Mouse (Mus musculus) ES-Bruce4 (cell line): ENCODE measurements around the gene Gm7970. TPM values are rescaled to one million over a fixed set of nuclear protein-coding genes. Genes with fewer than 3 reads are reported as not detected.
"Not testable (repeated sequence)": the region's sequence is repeated elsewhere in the genome, so short reads cannot be mapped to it uniquely, and the experiment has no call there.

Experiments used
- H3K27ac ChIP-seq: 2 replicates; pipeline ENCODE4 v1.5.1; 2012; ENCODE audit warnings: low read length, inconsistent platforms; ENCODE audit not compliant: insufficient read depth
- H3K27me3 ChIP-seq: 2 replicates; pipeline ENCODE4 v1.6.1; 2012; ENCODE audit warnings: mild to moderate bottlenecking, low read length, inconsistent platforms; ENCODE audit not compliant: control insufficient read depth, poor library complexity, insufficient read depth, severe bottlenecking
- H3K36me3 ChIP-seq: 2 replicates; pipeline ENCODE4 v1.6.1; 2012; ENCODE audit warnings: inconsistent platforms, mild to moderate bottlenecking, low read length, moderate library complexity; ENCODE audit not compliant: control insufficient read depth, poor library complexity, insufficient read depth, severe bottlenecking
- H3K4me1 ChIP-seq: one replicate; pipeline ENCODE4 v1.8.1; 2011; ENCODE audit warnings: low read length; ENCODE audit not compliant: control insufficient read depth, insufficient read depth
- H3K4me3 ChIP-seq: 2 replicates; pipeline ENCODE4 v1.5.1; 2011; ENCODE audit warnings: low read depth, mild to moderate bottlenecking, low read length
- H3K9ac ChIP-seq: 2 replicates; pipeline ENCODE4 v1.6.1; 2012; ENCODE audit warnings: low read depth, mild to moderate bottlenecking, inconsistent platforms; ENCODE audit not compliant: poor library complexity, severe bottlenecking
- H3K9me3 ChIP-seq: replicated peaks from 2 replicates; pipeline ENCODE4 v1.6.1; 2012; ENCODE audit warnings: mild to moderate bottlenecking, low read length, inconsistent platforms; ENCODE audit not compliant: control insufficient read depth, poor library complexity, insufficient read depth, severe bottlenecking
- polyA plus RNA-seq: library from polyadenylated mRNA; stranded (reverse); fragments of >200 nt; gene quantifications from 2 replicates; pipeline ENCODE4 v1.2.4, GENCODE M21; 2011; ENCODE audit warnings: low read depth; ENCODE audit not compliant: missing spikeins, insufficient read depth, insufficient read length

The Gm7970 gene
- not detected in 2 replicates for polyA plus RNA-seq

DNA sequence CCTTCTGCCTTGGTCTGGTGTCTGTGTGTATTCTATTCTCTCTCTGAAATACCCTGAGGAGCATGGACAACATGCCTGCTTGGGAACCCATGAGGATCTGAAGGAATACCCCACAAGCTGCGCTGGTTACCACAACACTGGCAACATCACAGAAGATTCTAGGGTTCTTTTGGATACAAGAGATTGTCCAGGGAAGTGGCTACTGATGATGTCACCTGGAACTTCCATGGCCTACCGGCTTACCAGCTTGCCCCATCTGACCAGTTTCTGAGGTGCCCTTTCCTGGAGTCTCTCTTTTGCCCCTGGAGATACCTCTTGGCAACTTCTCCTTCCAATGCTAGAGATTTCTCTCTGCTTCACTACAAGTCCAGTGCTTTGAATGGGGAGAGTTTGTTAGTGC lies at the start of gene Gm7970:
Gene Gm7970, minus strand, starts transcription at position 101 of the 400 bp plus-strand sequence.
- not testable (repeated sequence) for H3K4me3 ChIP-seq, H3K4me1 ChIP-seq, H3K36me3 ChIP-seq

DNA sequence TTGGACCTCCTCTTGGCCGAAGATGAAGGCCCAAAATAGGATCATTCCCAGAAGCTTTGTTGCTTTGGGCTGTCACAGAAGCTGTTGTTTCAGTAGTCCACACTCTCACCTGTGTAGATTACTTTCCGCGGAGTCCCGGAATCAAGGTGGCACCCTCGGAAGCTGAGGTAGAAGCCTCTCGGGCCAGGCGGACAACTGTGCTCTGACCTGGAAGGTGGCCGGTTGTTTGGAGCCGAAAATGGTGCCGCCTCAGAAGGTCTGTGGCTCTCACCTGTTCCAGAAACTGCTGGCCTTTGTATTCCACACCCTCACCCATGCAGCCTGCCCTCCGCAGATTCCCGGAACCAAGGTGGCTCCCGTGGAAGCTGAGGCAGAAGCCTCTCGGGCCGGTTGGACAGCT lies 45.6 kb upstream of the Gm7970 start:
- not testable (repeated sequence) for H3K36me3 ChIP-seq, H3K4me3 ChIP-seq, H3K9ac ChIP-seq, H3K27ac ChIP-seq, H3K27me3 ChIP-seq, H3K9me3 ChIP-seq, H3K4me1 ChIP-seq

More for the DNA sequence above, at the start of gene Gm7970:
- H3K27me3 ChIP-seq, H3K9ac ChIP-seq, H3K27ac ChIP-seq, H3K9me3 ChIP-seq: not testable (repeated sequence)

- H3K4me1 ChIP-seq, H3K9me3 ChIP-seq, H3K36me3 ChIP-seq, H3K9ac ChIP-seq, H3K4me3 ChIP-seq, H3K27me3 ChIP-seq, H3K27ac ChIP-seq: not testable (repeated sequence)
Observed at GRCm38 (mm10) chr14:41586346-41586745, 31.0 kb upstream of the Gm7970 start.

DNA sequence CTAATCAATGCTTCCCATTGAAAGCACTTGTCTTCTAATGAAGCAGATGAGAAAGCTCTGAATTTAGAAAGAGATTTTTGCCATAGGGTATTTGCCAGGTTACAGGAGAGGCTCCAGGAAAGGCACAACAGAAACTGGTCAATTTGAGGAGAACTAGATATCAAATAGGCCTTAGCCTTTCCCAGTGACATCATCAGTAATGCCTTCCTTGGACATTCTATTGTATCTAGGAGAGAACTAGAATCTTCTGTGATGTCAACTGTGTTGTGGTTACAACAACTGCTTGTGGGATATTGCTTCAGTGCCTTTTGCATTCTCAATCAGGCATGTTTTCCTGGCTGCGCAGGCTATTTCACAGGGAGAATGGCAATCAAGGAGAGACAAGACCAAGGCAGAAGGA lies 17.5 kb upstream of the Gm7970 start, which contains the start of gene 1700049E17Rik2:
Gene 1700049E17Rik2, plus strand, starts transcription at position 301 of the 400 bp plus-strand sequence.
- H3K9me3 ChIP-seq, H3K9ac ChIP-seq, H3K36me3 ChIP-seq, H3K4me1 ChIP-seq, H3K27ac ChIP-seq, H3K4me3 ChIP-seq, H3K27me3 ChIP-seq: not testable (repeated sequence)

DNA sequence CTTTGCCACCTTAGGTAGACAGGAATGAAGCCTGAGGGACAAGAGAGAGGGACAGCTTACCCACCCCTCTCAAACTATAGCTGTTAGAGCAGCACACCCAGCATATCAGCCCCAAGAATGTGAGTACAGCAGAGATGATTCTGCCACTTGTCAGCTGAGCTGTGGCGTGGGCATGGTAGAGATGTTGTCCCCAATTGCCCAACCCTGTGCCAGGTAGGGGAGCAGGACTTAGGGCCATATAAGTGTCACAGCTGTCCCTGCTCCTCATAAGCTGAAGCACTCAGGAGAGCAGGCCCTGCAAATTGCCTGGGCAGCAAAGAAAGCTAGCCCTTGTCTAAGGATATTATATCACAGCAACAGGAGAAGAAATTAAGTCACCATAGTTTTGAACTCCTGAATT lies 30.7 kb downstream of the Gm7970 start:
- not testable (repeated sequence) for H3K27ac ChIP-seq, H3K4me3 ChIP-seq, H3K9me3 ChIP-seq, H3K9ac ChIP-seq, H3K4me1 ChIP-seq, H3K36me3 ChIP-seq, H3K27me3 ChIP-seq

DNA sequence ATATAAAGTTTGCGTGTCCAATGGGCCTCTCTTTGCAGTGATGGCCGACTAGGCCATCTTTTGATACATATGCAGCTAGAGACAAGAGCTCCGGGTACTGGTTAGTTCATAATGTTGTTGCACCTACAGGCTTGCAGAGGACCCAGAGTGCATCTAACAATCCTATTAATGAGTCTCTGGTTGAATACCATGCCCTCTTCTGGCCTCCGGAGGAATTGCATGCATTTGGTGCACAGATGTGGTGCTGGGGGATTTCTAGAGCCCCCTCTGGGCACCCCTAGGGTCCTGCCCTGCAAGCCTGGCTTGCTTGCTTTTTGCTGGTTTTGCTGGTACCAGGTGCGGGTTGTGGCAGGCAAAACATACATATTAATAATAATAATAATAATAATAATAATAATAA lies 34.7 kb downstream of the Gm7970 start:
- not testable (repeated sequence) for H3K36me3 ChIP-seq, H3K27ac ChIP-seq, H3K9ac ChIP-seq, H3K27me3 ChIP-seq, H3K9me3 ChIP-seq, H3K4me1 ChIP-seq, H3K4me3 ChIP-seq

Other genes starting within 250 kb of the Gm7970 start
- gene Gm5798, start 207.0 kb downstream of the Gm7970 start, polyA plus RNA-seq, result not detected in 2 replicates
- not detected in 2 replicates for gene Gm7945, start 169.2 kb downstream of the Gm7970 start, polyA plus RNA-seq
- not detected in 2 replicates for gene Gm6482, start 147.3 kb downstream of the Gm7970 start, polyA plus RNA-seq
- not detected in 2 replicates for gene Gm7954, start 102.1 kb downstream of the Gm7970 start, polyA plus RNA-seq
- not detected in 2 replicates for gene Gm3486, start 66.1 kb downstream of the Gm7970 start, polyA plus RNA-seq
- not detected in 2 replicates for gene 1700049E17Rik2, start 17.6 kb upstream of the Gm7970 start, polyA plus RNA-seq
- gene Gm3072, start 69.0 kb upstream of the Gm7970 start, polyA plus RNA-seq, result not detected in 2 replicates
- gene Gm3676, start 90.9 kb upstream of the Gm7970 start, polyA plus RNA-seq, result not detected in 2 replicates
- not detected in 2 replicates for gene Gm8068, start 146.3 kb upstream of the Gm7970 start, polyA plus RNA-seq
- gene Gm7929, start 195.0 kb upstream of the Gm7970 start, polyA plus RNA-seq, result not detected in 2 replicates
- gene Gm47189, start 216.9 kb upstream of the Gm7970 start, polyA plus RNA-seq, result not detected in 2 replicates